In genomic region chr3:109254957-109255356, GRCm38 (mm10) we compare ENCODE assay signal across 10 mouse cellular contexts.
DNase-seq lines count a peak whose midpoint lies in the region; ATAC-seq and TF ChIP-seq lines count a peak whose summit lies in the region.
"Had no signal": no experiment of that assay in that cellular context is flagged by ENCODE, and none has a peak within 500 bp of the region (broad histone marks: within the 10 kb centered on the region; RNA-seq: fewer than 3 reads in every experiment).

No protein-coding gene starts in this region.

- peak; percentile 32 for DNase-seq in lung, embryonic 14.5 days
- no peak for DNase-seq in lung, postnatal 14 days
- peak; percentile 50 for DNase-seq in liver, adult 2 months (ENCODE audit: extremely low read depth, low read depth, low spot score)
- DNase-seq in naive thymus-derived CD4-positive, alpha-beta T cell, adult 2 months (ENCODE audit: low read depth) = peak; percentile 4
- DNase-seq in kidney, adult 11 months = no peak
- no peak for DNase-seq in frontal cortex, postnatal 14 days (ENCODE audit: low spot score in 2 of 2)
- DNase-seq: cerebellum, adult 8-10 months had no signal

- no peaks in the 10 kb centered on the region for H3K4me1 ChIP-seq in lung, embryonic 14.5 days (ENCODE audit: insufficient read depth)
- 0 out of 2 replicates have a peak, but pooled peaks cover 2% of the 10 kb centered on the region for H3K4me1 ChIP-seq in liver, adult 2 months (ENCODE audit: control insufficient read depth, insufficient read depth, low read length)
- H3K4me1 ChIP-seq in forebrain, embryonic 13.5 days = no peaks in the 10 kb centered on the region
- H3K4me1 ChIP-seq: neural tube, embryonic 12.5 days had no signal

- H3K4me3 ChIP-seq in lung, embryonic 14.5 days (ENCODE audit: low read depth, low read length) = no peak overlapping the region
- no peak overlapping the region for H3K4me3 ChIP-seq in liver, adult 2 months (ENCODE audit: insufficient read depth, low read depth, low read length)
- H3K4me3 ChIP-seq in forebrain, embryonic 13.5 days = no peak overlapping the region
- H3K4me3 ChIP-seq: neural tube, embryonic 12.5 days had no signal

- TF ChIP-seq POLR2A in liver, adult 2 months (IDR thresholded peaks at IDR 0.05; ENCODE audit: extremely low read depth, insufficient read depth, low read length) = no peak

- no peak for TF ChIP-seq CTCF in lung, embryonic 14.5 days (IDR thresholded peaks at IDR 0.05; ENCODE audit: low read depth)
- no peak for TF ChIP-seq CTCF in liver, adult 2 months (IDR thresholded peaks at IDR 0.05; ENCODE audit: low read depth, low read length)

- H3K27me3 ChIP-seq in lung, embryonic 14.5 days (ENCODE audit: insufficient read depth, low read length) = no peaks in the 10 kb centered on the region
- H3K27me3 ChIP-seq in liver, adult 2 months (ENCODE audit: control insufficient read depth, insufficient read depth, low read length) = no peaks in the 10 kb centered on the region
- H3K27me3 ChIP-seq in forebrain, embryonic 13.5 days = no peaks in the 10 kb centered on the region
- H3K27me3 ChIP-seq: neural tube, embryonic 12.5 days had no signal

- 59% methylated on average over 5 of the region's 5 CpGs for WGBS in lung, embryonic 14.5 days
- 74% methylated on average over 5 of the region's 5 CpGs for whole genome bisulfite sequencing in liver, adult 2 months
- WGBS in forebrain, embryonic 13.5 days = 89% methylated on average over 5 of the region's 5 CpGs

- no peaks in the 10 kb centered on the region for H3K9me3 ChIP-seq in lung, embryonic 14.5 days (ENCODE audit: low read depth, low read length)
- H3K9me3 ChIP-seq in forebrain, embryonic 13.5 days (replicated peaks) = no peaks in the 10 kb centered on the region
- H3K9me3 ChIP-seq: neural tube, embryonic 12.5 days had no signal

- H3K27ac ChIP-seq in lung, embryonic 14.5 days (ENCODE audit: low read depth) = no peak overlapping the region
- no peak overlapping the region for H3K27ac ChIP-seq in liver, adult 2 months (replicated peaks; ENCODE audit: insufficient read depth, low read depth, low read length)
- H3K27ac ChIP-seq in forebrain, embryonic 13.5 days = no peak overlapping the region
- H3K27ac ChIP-seq: neural tube, embryonic 12.5 days had no signal

- H3K9ac ChIP-seq in lung, embryonic 14.5 days = no peak overlapping the region
- H3K9ac ChIP-seq in liver, adult 2 months (ENCODE audit: low read depth, low read length) = no peak overlapping the region
- H3K9ac ChIP-seq in forebrain, embryonic 13.5 days = no peak overlapping the region
- H3K9ac ChIP-seq: neural tube, embryonic 12.5 days had no signal

- no peaks in the 10 kb centered on the region for H3K79me2 ChIP-seq in liver, adult 2 months (ENCODE audit: control insufficient read depth, insufficient read depth, low read length)

- H3K36me3 ChIP-seq in lung, embryonic 14.5 days (ENCODE audit: insufficient read depth) = no peaks in the 10 kb centered on the region
- no peaks in the 10 kb centered on the region for H3K36me3 ChIP-seq in liver, adult 2 months (ENCODE audit: control insufficient read depth, insufficient read depth, low read length)
- no peaks in the 10 kb centered on the region for H3K36me3 ChIP-seq in forebrain, embryonic 13.5 days (ENCODE audit: poor library complexity, severe bottlenecking)
- H3K36me3 ChIP-seq: neural tube, embryonic 12.5 days had no signal

- 0 out of 2 replicates have a peak, but pooled peaks have one; percentile 24 for ATAC-seq in lung, embryonic 14.5 days (ENCODE audit: insufficient read depth)
- peak; percentile 93 for ATAC-seq in granulocyte monocyte progenitor cell, adult 5-6 weeks (replicated peaks; ENCODE audit: poor library complexity, severe bottlenecking)
- no peak for ATAC-seq in forebrain, embryonic 13.5 days

- no peak overlapping the region for H3K4me2 ChIP-seq in lung, embryonic 14.5 days
- H3K4me2 ChIP-seq in forebrain, embryonic 13.5 days = no peak overlapping the region
- H3K4me2 ChIP-seq: neural tube, embryonic 12.5 days had no signal

Comparison
In these comparisons a context has a peak if more than half of its experiments do, and no peak if none do; other contexts are left out.
1. DNase-seq: peak in lung, embryonic 14.5 days (single experiment), liver, adult 2 months (single experiment) and naive thymus-derived CD4-positive, alpha-beta T cell, adult 2 months (single experiment); none in lung, postnatal 14 days (single experiment), kidney, adult 11 months (single experiment) and frontal cortex, postnatal 14 days (0 of 2).